ENCODE assay signal across 8 mouse cellular contexts in genomic region chr12:85288486-85289156, GRCm38 (mm10). TPM values are rescaled to one million over a fixed set of nuclear protein-coding genes. Genes with fewer than 3 reads are reported as not detected.
DNase-seq lines count a peak whose midpoint lies in the region; ATAC-seq and TF ChIP-seq lines count a peak whose summit lies in the region.

Zc2hc1c (plus strand) TSS chr12:85288591.

- H3K9ac ChIP-seq in hindbrain, embryonic 16.5 days (ENCODE audit: low read depth, low read length) = peak within 1 kb of the TSS; percentile 58

- peak within 1 kb of the TSS; percentile 45 for H3K4me3 ChIP-seq in cortical plate, adult 2 months (ENCODE audit: insufficient read depth, low read length)
- H3K4me3 ChIP-seq in gastrocnemius, adult 2 months = peak within 1 kb of the TSS; percentile 82
- peak within 1 kb of the TSS; percentile 53 for H3K4me3 ChIP-seq in hindbrain, embryonic 16.5 days (ENCODE audit: low read length)

- H3K27me3 ChIP-seq in hindbrain, embryonic 16.5 days (replicated peaks; ENCODE audit: control insufficient read depth, insufficient read depth, low read length) = no peaks in the 10 kb centered on the region

- H3K9me3 ChIP-seq in hindbrain, embryonic 16.5 days (ENCODE audit: control insufficient read depth, low read length) = no peaks in the 10 kb centered on the region; the same call in 1 of the 2 replicates

- intact Hi-C loops in gastrocnemius, adult 2 months (cut with DNase I) = loop anchor here (5.0 kb wide), 1 partner anchor 121 kb away; no protein-coding TSS in a partner anchor

- H3K27ac ChIP-seq in cortical plate, adult 2 months (ENCODE audit: insufficient read depth, low read length) = no peak within 1 kb of the TSS
- H3K27ac ChIP-seq in gastrocnemius, adult 2 months = peak within 1 kb of the TSS; percentile 91
- no peak within 1 kb of the TSS; the same call in 1 of the 2 replicates for H3K27ac ChIP-seq in hindbrain, embryonic 16.5 days (ENCODE audit: low read depth, low read length)

- DNase-seq in NIH3T3 (ENCODE audit: low read depth) = peak; percentile 92
- DNase-seq in gastrocnemius, adult 2 months = peak; percentile 95
- DNase-seq in left cerebral cortex, adult 18-20 months (ENCODE audit: low spot score in 2 of 2) = peak; percentile 82 to 85
- peak; percentile 97 for DNase-seq in lung, postnatal 36 days
- DNase-seq in retina, embryonic 14.5 days (ENCODE audit: low spot score) = peak; percentile 95
- peak; percentile 29 for DNase-seq in thymus, postnatal 25 days

- TF ChIP-seq POLR2A in cortical plate, adult 2 months (IDR thresholded peaks at IDR 0.05; ENCODE audit: extremely low read depth, insufficient read depth, low read length) = peak; percentile 27; the same call in 1 of the 2 replicates

- peaks cover 2% of the 10 kb centered on the region; the same call in 1 of the 2 replicates for H3K4me1 ChIP-seq in cortical plate, adult 2 months (ENCODE audit: control insufficient read depth, insufficient read depth, low read length)
- peaks cover 11% of the 10 kb centered on the region for H3K4me1 ChIP-seq in hindbrain, embryonic 16.5 days (ENCODE audit: control insufficient read depth, insufficient read depth, low read depth, low read length)

- peak within 1 kb of the TSS; percentile 85 for H3K4me2 ChIP-seq in hindbrain, embryonic 16.5 days (ENCODE audit: low read length)

- H3K36me3 ChIP-seq in hindbrain, embryonic 16.5 days (ENCODE audit: control insufficient read depth, insufficient read depth, low read length) = no peaks in the 10 kb centered on the region

- no peak for TF ChIP-seq CTCF in cortical plate, adult 2 months (IDR thresholded peaks at IDR 0.05; ENCODE audit: extremely low read depth, insufficient read depth, low read length)
- TF ChIP-seq CTCF in gastrocnemius, adult 2 months (IDR thresholded peaks at IDR 0.05) = no peak

- 3% methylated on average over 29 of the region's 31 CpGs for WGBS in hindbrain, embryonic 16.5 days

- ATAC-seq in hindbrain, embryonic 16.5 days = peak; percentile 93

RNA-seq across cellular contexts. Expression of gene Zc2hc1c, which starts in this region (rescaled TPM):
- polyA plus RNA-seq in cortical plate, adult 2 months (2012; rRNA removed) = 1.2 TPM in 2 replicates
- total RNA-seq in gastrocnemius, adult 2 months (2021) = 1 to 10 TPM in 1 of 2 experiments, under 1 TPM in 1; 0.95 to 1.7 TPM
- polyA plus RNA-seq in hindbrain, embryonic 16.5 days (2015; fragmentation: Nextera tagmentation; extraction: Ambion mirVana) = 1.7 and 1.8 TPM in 2 replicates
- 1 to 10 TPM; 2.3 to 2.8 TPM for total RNA-seq in left cerebral cortex, adult 18-20 months (2021)

Comparison
In these comparisons a context has a peak if more than half of its experiments do, and no peak if none do; other contexts are left out.
1. DNase-seq: peak in every context shown above with its lines; median percentile 97 in lung, postnatal 36 days; 95 in gastrocnemius, adult 2 months; 95 in retina, embryonic 14.5 days; 92 in NIH3T3; 84 in left cerebral cortex, adult 18-20 months; 29 in thymus, postnatal 25 days.